In the genomic region with DNA sequence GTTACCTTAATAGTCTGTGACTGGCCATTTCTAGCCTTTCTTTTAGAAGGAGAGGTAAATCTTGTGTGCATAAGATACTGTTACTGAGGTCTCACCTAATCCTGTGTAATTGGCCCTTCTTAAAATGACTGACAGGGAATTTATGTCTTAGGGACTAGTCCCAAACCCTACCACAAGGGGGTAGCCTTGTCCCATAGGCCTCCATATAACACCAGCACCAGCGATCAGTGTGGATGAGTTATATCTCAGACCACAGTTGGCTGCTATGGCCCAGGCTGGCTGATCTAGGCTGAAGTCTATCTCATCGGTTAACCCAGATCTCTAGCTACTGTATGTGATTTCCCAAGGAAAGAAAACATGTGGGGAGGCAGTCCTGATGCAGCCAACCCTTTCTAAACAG, we compare ENCODE assay signal across 9 mouse cellular contexts.
DNase-seq lines count a peak whose midpoint lies in the region; ATAC-seq lines count a peak whose summit lies in the region.
"Had no signal": no experiment of that assay in that cellular context is flagged by ENCODE, and none has a peak within 500 bp of the region (broad histone marks: within the 10 kb centered on the region; RNA-seq: fewer than 3 reads in every experiment).

No protein-coding gene starts in this region.

- no peaks in the 10 kb centered on the region for H3K9me3 ChIP-seq in hindbrain, embryonic 11.5 days (ENCODE audit: control insufficient read depth, low read length)
- no peaks in the 10 kb centered on the region for H3K9me3 ChIP-seq in lung, embryonic 16.5 days (ENCODE audit: control insufficient read depth, low read length)

- WGBS in hindbrain, embryonic 11.5 days: 36% methylated on average over 2 of the region's 2 CpGs
- 24% methylated on average over 2 of the region's 2 CpGs for WGBS in lung, embryonic 16.5 days

- H3K4me3 ChIP-seq in hindbrain, embryonic 11.5 days (ENCODE audit: low read depth, low read length): no peak overlapping the region
- H3K4me3 ChIP-seq in lung, embryonic 16.5 days (ENCODE audit: low read length): no peak overlapping the region

- no peak overlapping the region for H3K27ac ChIP-seq in hindbrain, embryonic 11.5 days (ENCODE audit: low read depth, low read length)
- no peak overlapping the region for H3K27ac ChIP-seq in lung, embryonic 16.5 days (ENCODE audit: low read length)
- H3K27ac ChIP-seq: macrophage had no signal

- peak; percentile 39 for DNase-seq in MN1 (ENCODE audit: low spot score)
- peak; percentile 3 for DNase-seq in c-Kit-negative CD71-positive TER-119-positive erythroid progenitor cells, embryonic 14.5 days (ENCODE audit: low read depth, low spot score)
- peak; percentile 64 for DNase-seq in hindbrain, embryonic 11.5 days (ENCODE audit: low spot score)
- peak; percentile 52 to 74 for DNase-seq in layer of hippocampus, adult 8-10 months (ENCODE audit: low spot score in 2 of 2)
- DNase-seq in right cerebral cortex, adult 2 months (ENCODE audit: low spot score in 2 of 2): peak; percentile 77 to 79

- peak; percentile 95 for ATAC-seq in frontal cortex, adult (ENCODE audit: low TSS enrichment)
- ATAC-seq in hindbrain, embryonic 11.5 days (ENCODE audit: low FRiP score): peak; percentile 53; the same call in 1 of the 2 replicates
- ATAC-seq in lung, embryonic 16.5 days (ENCODE audit: low read depth): peak; percentile 50
- no peak for ATAC-seq in erythroblast, adult 5-6 weeks (replicated peaks; ENCODE audit: low FRiP score, poor library complexity, severe bottlenecking)

- H3K4me1 ChIP-seq in hindbrain, embryonic 11.5 days (replicated peaks; ENCODE audit: control insufficient read depth, insufficient read depth, low read length): no peaks in the 10 kb centered on the region
- H3K4me1 ChIP-seq in lung, embryonic 16.5 days (replicated peaks; ENCODE audit: control insufficient read depth, insufficient read depth, low read length): peaks cover 12% of the 10 kb centered on the region

- H3K4me2 ChIP-seq in hindbrain, embryonic 11.5 days (replicated peaks; ENCODE audit: low read depth, low read length): no peak overlapping the region
- H3K4me2 ChIP-seq in lung, embryonic 16.5 days (ENCODE audit: low read depth, low read length): no peak overlapping the region

- no peaks in the 10 kb centered on the region for H3K36me3 ChIP-seq in hindbrain, embryonic 11.5 days (ENCODE audit: control insufficient read depth, insufficient read depth, low read length)
- no peaks in the 10 kb centered on the region for H3K36me3 ChIP-seq in lung, embryonic 16.5 days (ENCODE audit: control insufficient read depth, insufficient read depth, low read length)

- H3K9ac ChIP-seq in hindbrain, embryonic 11.5 days (ENCODE audit: low read depth, low read length): no peak overlapping the region
- no peak overlapping the region for H3K9ac ChIP-seq in lung, embryonic 16.5 days (ENCODE audit: low read length)

- no peaks in the 10 kb centered on the region for H3K27me3 ChIP-seq in hindbrain, embryonic 11.5 days (ENCODE audit: control insufficient read depth, insufficient read depth, low read length)
- no peaks in the 10 kb centered on the region for H3K27me3 ChIP-seq in lung, embryonic 16.5 days (ENCODE audit: control insufficient read depth, insufficient read depth, low read depth, low read length)

Comparison
In these comparisons a context has a peak if more than half of its experiments do, and no peak if none do; other contexts are left out.
1. DNase-seq: peak in every context shown above with its lines; median percentile 78 in right cerebral cortex, adult 2 months; 64 in hindbrain, embryonic 11.5 days; 63 in layer of hippocampus, adult 8-10 months; 39 in MN1; 3 in c-Kit-negative CD71-positive TER-119-positive erythroid progenitor cells, embryonic 14.5 days.